Mouse (Mus musculus): Measurements from ENCODE around the gene S100a9. TPM values are rescaled to one million over a fixed set of nuclear protein-coding genes. Genes with fewer than 3 reads are reported as not detected.

Gene S100a9
- polyA plus RNA-seq (2012; rRNA removed): not detected in 2 replicates

GRCm38 (mm10) chr3:90695613-90696012 lies at the start of gene S100a9:
Gene S100a9, minus strand, starts transcription at chr3:90695721.

GRCm38 (mm10) chr3:90726606-90727005 lies 31.1 kb upstream of the S100a9 start, which contains the start of gene Pglyrp4:
Gene Pglyrp4, plus strand, starts transcription at chr3:90726906.

GRCm38 (mm10) chr3:90668846-90669245 lies 26.7 kb downstream of the S100a9 start, which contains the start of gene S100a8:
Gene S100a8, plus strand, starts transcription at chr3:90668978.

GRCm38 (mm10) chr3:90653717-90654116 lies 41.8 kb downstream of the S100a9 start, which contains the start of gene S100a7a:
Gene S100a7a, plus strand, starts transcription at chr3:90654017.

Other genes with a start within 250 kb of the S100a9 start
- gene Npr1, start 229.9 kb downstream of the S100a9 start, polyA plus RNA-seq (2012; rRNA removed): 182 and 195 TPM in 2 replicates
- 22.2 and 28.1 TPM in 2 replicates for gene Ilf2, start 219.6 kb downstream of the S100a9 start, polyA plus RNA-seq (2012; rRNA removed)
- gene Snapin, start 204.7 kb downstream of the S100a9 start, polyA plus RNA-seq (2012; rRNA removed): 28.8 and 37.7 TPM in 2 replicates
- gene Chtop, start 186.2 kb downstream of the S100a9 start, polyA plus RNA-seq (2012; rRNA removed): 51.9 and 52.0 TPM in 2 replicates
- gene S100a1, start 181.3 kb downstream of the S100a9 start, polyA plus RNA-seq (2012; rRNA removed): 48.7 and 59.7 TPM in 2 replicates
- gene S100a13, start 181.3 kb downstream of the S100a9 start, polyA plus RNA-seq (2012; rRNA removed): 19.4 and 20.1 TPM in 2 replicates
- 0.15 and 0.22 TPM in 2 replicates for gene S100a14, start 168.9 kb downstream of the S100a9 start, polyA plus RNA-seq (2012; rRNA removed)
- gene S100a16, start 158.5 kb downstream of the S100a9 start, polyA plus RNA-seq (2012; rRNA removed): 121 and 140 TPM in 2 replicates
- 2.2 and 2.4 TPM in 2 replicates for gene S100a3, start 135.1 kb downstream of the S100a9 start, polyA plus RNA-seq (2012; rRNA removed)
- not detected in 2 replicates for gene S100a2, start 105.5 kb downstream of the S100a9 start, polyA plus RNA-seq (2012; rRNA removed)
- gene Gm42674, start 93.8 kb downstream of the S100a9 start, polyA plus RNA-seq (2012; rRNA removed): not detected in 2 replicates
- gene S100a4, start 92.0 kb downstream of the S100a9 start, polyA plus RNA-seq (2012; rRNA removed): 31.2 and 38.9 TPM in 2 replicates
- not detected in 2 replicates for gene S100a5, start 87.2 kb downstream of the S100a9 start, polyA plus RNA-seq (2012; rRNA removed)
- 404 and 418 TPM in 2 replicates for gene S100a6, start 82.8 kb downstream of the S100a9 start, polyA plus RNA-seq (2012; rRNA removed)
- gene S100a7a, start 41.7 kb downstream of the S100a9 start, polyA plus RNA-seq (2012; rRNA removed): 0.59 and 0.87 TPM in 2 replicates
- gene S100a8, start 26.7 kb downstream of the S100a9 start, polyA plus RNA-seq (2012; rRNA removed): not detected in 2 replicates
- not detected in 2 replicates for gene Pglyrp4, start 31.2 kb upstream of the S100a9 start, polyA plus RNA-seq (2012; rRNA removed)
- not detected in 2 replicates for gene Gm5849, start 82.2 kb upstream of the S100a9 start, polyA plus RNA-seq (2012; rRNA removed)

Data from ovary, adult 2 months (tissue).